Mouse (Mus musculus): ENCODE results near the gene Appl2. TPM values are rescaled to one million over a fixed set of nuclear protein-coding genes. Genes with fewer than 3 reads are reported as not detected.

Appl2 gene
- polyA plus RNA-seq, 1 experiment: 0.13 TPM

GRCm38 (mm10) chr10:83605637-83606183 is 42.8 kb downstream of the Appl2 start:
- Histone ChIP-seq H3K9me3 (ENCODE audit: control insufficient read depth, low read length) (no peaks in the 10 kb centered on the region), H3K4me1 (ENCODE audit: control insufficient read depth) (no peaks in the 10 kb centered on the region), H3K4me3 (replicated peaks) (no peak overlapping the region), H3K27me3 (ENCODE audit: control insufficient read depth) (no peaks in the 10 kb centered on the region), H3K36me3 (ENCODE audit: control insufficient read depth) (peaks cover 28% of the 10 kb centered on the region)
- TF ChIP-seq TAL1 (IDR thresholded peaks at IDR 0.05; ENCODE audit: low read length): no peak
- no peak for TF ChIP-seq GATA1 (IDR thresholded peaks at IDR 0.05; ENCODE audit: low read length)

GRCm38 (mm10) chr10:83603956-83604564 is 44.5 kb downstream of the Appl2 start:
- TF ChIP-seq GATA1 (IDR thresholded peaks at IDR 0.05; ENCODE audit: low read length): no peak
- TF ChIP-seq TAL1 (IDR thresholded peaks at IDR 0.05; ENCODE audit: low read length): no peak
- H3K4me3 ChIP-seq (replicated peaks): no peak overlapping the region
- peaks cover 39% of the 10 kb centered on the region for H3K36me3 ChIP-seq (ENCODE audit: control insufficient read depth)

DNA sequence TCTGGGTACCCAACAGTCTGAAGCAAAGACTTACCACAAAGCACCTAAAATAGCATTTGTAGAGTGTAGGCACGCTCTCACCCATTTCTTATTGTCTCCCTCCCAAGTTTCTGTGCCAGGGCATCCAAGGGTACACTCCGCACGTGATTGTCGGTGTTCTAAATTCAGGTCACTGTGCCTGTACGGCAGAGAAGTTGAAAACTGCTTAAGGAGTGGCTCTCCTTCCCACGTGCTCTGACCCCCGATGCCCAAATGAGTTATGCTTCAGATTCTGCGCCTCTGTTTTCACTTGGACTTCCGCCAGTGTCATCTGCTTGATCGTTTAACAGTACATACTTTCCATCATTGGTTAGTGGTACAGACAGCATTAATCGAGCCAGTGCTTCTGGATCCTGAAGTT is 47.9 kb downstream of the Appl2 start:
- no peaks in the 10 kb centered on the region for H3K27me3 ChIP-seq (ENCODE audit: control insufficient read depth)
- H3K4me3 ChIP-seq (replicated peaks): no peak overlapping the region
- no peaks in the 10 kb centered on the region for H3K9me3 ChIP-seq (ENCODE audit: control insufficient read depth, low read length)
- H3K36me3 ChIP-seq (ENCODE audit: control insufficient read depth): peaks cover 40% of the 10 kb centered on the region
- TF ChIP-seq GATA1 (IDR thresholded peaks at IDR 0.05; ENCODE audit: low read length): no peak
- TF ChIP-seq TAL1 (IDR thresholded peaks at IDR 0.05; ENCODE audit: low read length): no peak
- no peaks in the 10 kb centered on the region for H3K4me1 ChIP-seq (ENCODE audit: control insufficient read depth)

More at GRCm38 (mm10) chr10:83603956-83604564, 44.5 kb downstream of the Appl2 start:
- H3K27me3 ChIP-seq (ENCODE audit: control insufficient read depth): no peaks in the 10 kb centered on the region
- no peaks in the 10 kb centered on the region for H3K4me1 ChIP-seq (ENCODE audit: control insufficient read depth)
- H3K9me3 ChIP-seq (ENCODE audit: control insufficient read depth, low read length): no peaks in the 10 kb centered on the region

GRCm38 (mm10) chr10:83594526-83594925 is 54.0 kb downstream of the Appl2 start:
- Histone ChIP-seq H3K27me3 (ENCODE audit: control insufficient read depth) (no peaks in the 10 kb centered on the region), H3K36me3 (ENCODE audit: control insufficient read depth) (peaks cover 56% of the 10 kb centered on the region), H3K4me3 (replicated peaks) (no peak overlapping the region), H3K9me3 (ENCODE audit: control insufficient read depth, low read length) (no peaks in the 10 kb centered on the region), H3K4me1 (ENCODE audit: control insufficient read depth) (no peaks in the 10 kb centered on the region)
- no peak for TF ChIP-seq GATA1 (IDR thresholded peaks at IDR 0.05; ENCODE audit: low read length)
- TF ChIP-seq TAL1 (IDR thresholded peaks at IDR 0.05; ENCODE audit: low read length): no peak

GRCm38 (mm10) chr10:83592616-83593015 is 55.9 kb downstream of the Appl2 start:
- Histone ChIP-seq H3K4me3 (replicated peaks) (no peak overlapping the region), H3K4me1 (ENCODE audit: control insufficient read depth) (no peaks in the 10 kb centered on the region), H3K27me3 (ENCODE audit: control insufficient read depth) (no peaks in the 10 kb centered on the region), H3K36me3 (ENCODE audit: control insufficient read depth) (peaks cover 67% of the 10 kb centered on the region), H3K9me3 (ENCODE audit: control insufficient read depth, low read length) (no peaks in the 10 kb centered on the region)
- TF ChIP-seq GATA1 (IDR thresholded peaks at IDR 0.05; ENCODE audit: low read length) (no peak), TAL1 (IDR thresholded peaks at IDR 0.05; ENCODE audit: low read length) (no peak)

GRCm38 (mm10) chr10:83590801-83591200 is 57.7 kb downstream of the Appl2 start:
- peaks cover 75% of the 10 kb centered on the region for H3K36me3 ChIP-seq (ENCODE audit: control insufficient read depth)
- no peak for TF ChIP-seq GATA1 (IDR thresholded peaks at IDR 0.05; ENCODE audit: low read length)
- TF ChIP-seq TAL1 (IDR thresholded peaks at IDR 0.05; ENCODE audit: low read length): no peak

DNA sequence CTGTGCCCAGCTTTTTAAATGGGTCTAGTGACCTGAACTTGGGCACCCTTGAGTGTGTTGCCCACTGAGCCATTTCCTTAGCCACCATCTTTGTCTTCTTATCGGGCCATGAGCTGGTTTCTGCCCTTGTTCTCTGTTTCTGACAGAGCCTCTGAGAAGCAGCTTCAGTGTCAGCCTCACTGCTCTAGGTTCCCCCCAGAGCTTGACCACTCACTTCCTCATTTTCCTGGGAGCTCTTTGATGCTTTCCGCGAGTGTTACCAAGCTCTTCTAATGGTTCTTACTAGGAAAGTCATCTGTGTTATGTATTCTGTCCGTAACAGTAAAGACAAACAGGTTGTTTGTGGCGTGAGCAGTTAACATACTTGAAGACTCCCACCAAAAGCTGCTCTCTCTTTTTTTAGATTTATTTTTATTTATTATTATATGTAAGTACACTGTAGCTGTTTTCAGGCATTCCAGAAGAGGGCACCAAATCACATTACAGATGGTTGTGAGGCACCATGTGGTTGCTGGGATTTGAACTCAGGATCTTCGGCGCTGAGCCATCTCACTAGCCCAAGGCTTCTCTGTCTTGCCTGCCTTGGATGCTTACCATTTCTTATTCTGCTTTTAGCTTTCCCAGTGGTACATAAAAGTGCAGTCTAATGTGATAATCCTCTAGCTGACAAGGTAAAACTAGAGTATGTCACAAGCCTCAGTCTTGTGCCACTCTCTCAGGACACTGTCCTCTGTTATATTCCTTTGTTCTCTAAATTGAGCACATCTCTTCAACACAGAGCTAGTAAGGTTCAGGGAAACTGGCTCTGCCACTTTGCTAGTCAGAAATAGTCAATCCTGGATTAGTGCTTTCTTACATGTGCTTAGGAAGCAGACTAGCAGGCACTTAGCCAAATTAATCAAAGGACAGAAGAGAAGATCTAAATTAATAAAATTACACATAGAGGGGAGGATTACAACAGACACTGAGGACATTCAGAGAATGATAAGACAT is 82.8 kb downstream of the Appl2 start:
- no peak overlapping the region for H3K4me3 ChIP-seq (replicated peaks)
- no peaks in the 10 kb centered on the region for H3K9me3 ChIP-seq (ENCODE audit: control insufficient read depth, low read length)
- TF ChIP-seq TAL1 (IDR thresholded peaks at IDR 0.05; ENCODE audit: low read length) (no peak), GATA1 (IDR thresholded peaks at IDR 0.05; ENCODE audit: low read length) (no peak)
- H3K36me3 ChIP-seq (ENCODE audit: control insufficient read depth): peaks cover 65% of the 10 kb centered on the region
- no peaks in the 10 kb centered on the region for H3K4me1 ChIP-seq (ENCODE audit: control insufficient read depth)
- H3K27me3 ChIP-seq (ENCODE audit: control insufficient read depth): no peaks in the 10 kb centered on the region

More at GRCm38 (mm10) chr10:83590801-83591200, 57.7 kb downstream of the Appl2 start:
- Histone ChIP-seq H3K4me1 (ENCODE audit: control insufficient read depth) (no peaks in the 10 kb centered on the region), H3K4me3 (replicated peaks) (no peak overlapping the region), H3K9me3 (ENCODE audit: control insufficient read depth, low read length) (no peaks in the 10 kb centered on the region), H3K27me3 (ENCODE audit: control insufficient read depth) (no peaks in the 10 kb centered on the region)

DNA sequence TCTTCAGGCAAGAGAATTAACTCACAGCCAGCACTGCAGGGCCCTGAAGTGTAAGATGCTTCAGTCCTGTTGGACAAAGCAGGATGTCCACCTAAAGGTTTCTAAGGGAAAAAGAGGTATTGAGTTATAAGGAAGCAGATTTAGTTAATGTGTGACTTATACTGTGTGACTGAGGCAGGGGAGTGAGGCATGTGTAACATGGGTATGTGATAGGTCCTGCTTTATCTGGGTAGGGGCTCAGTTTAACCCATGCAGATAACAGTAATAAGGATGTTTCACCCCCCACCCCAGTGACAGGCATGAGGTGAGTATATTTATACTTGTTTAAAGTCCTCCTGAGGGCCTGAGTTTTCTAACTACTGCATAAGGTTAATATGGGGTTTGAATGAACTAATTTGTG is 85.5 kb downstream of the Appl2 start:
- no peaks in the 10 kb centered on the region for H3K27me3 ChIP-seq (ENCODE audit: control insufficient read depth)
- no peak overlapping the region for H3K4me3 ChIP-seq (replicated peaks)
- peaks cover 70% of the 10 kb centered on the region for H3K36me3 ChIP-seq (ENCODE audit: control insufficient read depth)
- H3K4me1 ChIP-seq (ENCODE audit: control insufficient read depth): no peaks in the 10 kb centered on the region
- H3K9me3 ChIP-seq (ENCODE audit: control insufficient read depth, low read length): no peaks in the 10 kb centered on the region
- TF ChIP-seq TAL1 (IDR thresholded peaks at IDR 0.05; ENCODE audit: low read length) (no peak), GATA1 (IDR thresholded peaks at IDR 0.05; ENCODE audit: low read length) (no peak)

Other genes with a start within 250 kb of the Appl2 start
- not detected in 2 replicates for gene Aldh1l2, start 114.6 kb downstream of the Appl2 start, polyA plus RNA-seq (2012)
- not detected in 2 replicates for gene Washc4, start 105.0 kb downstream of the Appl2 start, polyA plus RNA-seq (2012)
- gene 1500009L16Rik, start 74.1 kb upstream of the Appl2 start, polyA plus RNA-seq (2012): not detected in 2 replicates